Mouse (Mus musculus) inflammation-experienced regulatory T-cells, adult 6 months (primary cell): Measurements from ENCODE around the gene Gnas. TPM values are rescaled to one million over a fixed set of nuclear protein-coding genes. Genes with fewer than 3 reads are reported as not detected.

Experiments used
- ATAC-seq: one replicate; pipeline ENCODE4 v1.8.0; 2017
- polyA plus RNA-seq, 3 experiments: library from polyadenylated mRNA; unstranded; fragments of 100-300 nt; shearing (Covaris generic); gene quantifications; one replicate each; pipeline ENCODE4 v1.2.1; 2017

The Gnas gene
- 100 to 1,000 TPM; 121 to 127 (median 126) TPM for polyA plus RNA-seq

DNA sequence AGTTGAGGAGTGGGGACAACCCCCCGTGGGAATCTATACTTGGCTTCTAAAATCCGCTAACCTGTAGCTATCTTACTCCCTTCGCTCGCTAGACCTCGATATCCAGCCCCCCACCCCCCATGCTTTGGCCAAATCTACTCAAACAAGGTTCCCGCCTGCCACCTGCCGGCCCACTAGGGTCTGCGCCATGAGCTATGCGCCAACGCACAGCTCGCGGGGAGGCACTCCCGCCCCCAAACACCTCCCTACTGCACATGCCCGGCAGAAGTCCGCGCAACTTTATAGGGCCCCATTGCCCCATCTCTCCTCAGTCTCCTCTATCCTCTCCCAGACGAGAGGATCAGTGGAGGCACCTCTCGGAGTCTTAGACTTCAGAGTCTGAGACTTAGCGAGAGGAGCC lies at the start of gene Gnas:
Gnas (plus strand) TSS at position 310 of the 400 bp plus-strand sequence.
- no peak for ATAC-seq

DNA sequence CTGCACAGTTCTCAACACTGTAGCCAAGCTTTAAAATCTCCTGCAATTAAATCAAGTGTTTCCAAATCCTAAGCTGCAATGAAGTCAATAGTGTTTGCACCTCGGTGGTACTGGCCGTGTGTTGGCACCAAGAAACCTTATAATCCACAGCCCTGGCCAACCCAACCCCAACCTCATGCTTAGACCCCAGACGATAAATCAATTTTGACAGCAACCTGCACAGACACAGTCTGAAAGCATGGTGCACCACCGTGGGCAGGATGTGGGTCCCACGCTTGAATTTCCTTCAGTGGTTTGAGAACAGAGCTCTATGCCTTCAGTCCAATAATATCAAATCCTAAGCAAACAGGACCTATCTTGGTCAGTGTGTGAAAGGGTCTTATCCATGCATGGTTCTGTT lies 41.7 kb upstream of the Gnas start:
- no peak for ATAC-seq

DNA sequence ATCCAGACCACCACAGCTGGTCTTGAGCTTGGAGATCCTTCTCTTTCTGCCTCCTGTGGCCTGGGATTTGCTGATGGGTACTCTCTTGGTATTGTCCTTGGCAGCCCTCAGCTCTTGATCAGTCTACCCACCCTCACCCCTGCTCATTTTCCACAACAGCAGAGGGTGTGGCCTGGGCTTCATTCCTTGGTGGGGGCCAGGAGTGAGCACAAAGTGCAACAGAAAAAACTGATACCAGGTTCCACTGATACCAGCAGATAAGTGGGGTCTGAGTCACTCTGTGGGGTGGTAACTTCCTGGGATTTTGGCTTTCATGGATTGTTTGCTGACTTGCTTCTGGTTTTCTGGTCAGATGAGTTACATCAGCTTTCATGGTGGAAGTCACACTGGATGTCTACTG lies 32.2 kb upstream of the Gnas start:
- ATAC-seq = no peak

DNA sequence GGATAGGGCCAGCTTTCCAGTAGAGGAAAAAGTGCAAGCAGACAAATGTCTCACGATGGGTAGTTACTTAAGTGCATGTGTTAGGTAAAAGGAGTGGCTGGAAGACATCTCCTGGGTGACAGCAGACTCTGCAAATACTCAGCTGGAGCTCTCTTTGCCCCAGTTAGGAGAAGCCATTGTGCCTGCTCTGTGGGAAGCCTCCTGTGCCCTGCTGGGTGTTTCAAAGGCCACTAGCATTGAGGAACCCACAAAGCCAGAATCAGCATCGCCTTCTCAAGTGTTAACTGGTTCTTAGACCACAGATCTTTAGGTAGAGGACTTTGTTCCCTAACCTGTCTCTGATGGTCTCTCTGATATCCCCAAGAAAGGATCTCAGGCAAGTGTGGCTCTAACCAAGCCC lies 26.8 kb upstream of the Gnas start:
- no peak for ATAC-seq

DNA sequence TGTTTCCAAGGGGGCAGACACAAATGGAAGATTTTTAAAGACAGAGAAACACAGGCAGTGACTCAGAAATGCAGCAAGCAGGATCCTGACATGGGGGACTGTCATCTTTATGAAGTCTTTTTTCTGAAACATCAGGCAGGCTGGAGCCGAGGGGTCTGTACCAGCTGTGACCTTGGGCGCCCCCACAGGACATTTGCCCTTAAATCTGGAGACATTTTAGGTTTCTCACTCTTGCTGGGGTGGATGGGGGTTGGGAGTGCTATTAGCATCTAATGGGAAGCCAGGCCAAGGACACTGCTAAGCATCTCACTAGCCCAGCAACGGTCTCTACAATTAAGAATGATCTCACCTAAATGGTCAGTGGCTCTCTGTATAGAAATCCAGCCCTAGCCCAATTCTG lies 24.1 kb upstream of the Gnas start:
- ATAC-seq = no peak

DNA sequence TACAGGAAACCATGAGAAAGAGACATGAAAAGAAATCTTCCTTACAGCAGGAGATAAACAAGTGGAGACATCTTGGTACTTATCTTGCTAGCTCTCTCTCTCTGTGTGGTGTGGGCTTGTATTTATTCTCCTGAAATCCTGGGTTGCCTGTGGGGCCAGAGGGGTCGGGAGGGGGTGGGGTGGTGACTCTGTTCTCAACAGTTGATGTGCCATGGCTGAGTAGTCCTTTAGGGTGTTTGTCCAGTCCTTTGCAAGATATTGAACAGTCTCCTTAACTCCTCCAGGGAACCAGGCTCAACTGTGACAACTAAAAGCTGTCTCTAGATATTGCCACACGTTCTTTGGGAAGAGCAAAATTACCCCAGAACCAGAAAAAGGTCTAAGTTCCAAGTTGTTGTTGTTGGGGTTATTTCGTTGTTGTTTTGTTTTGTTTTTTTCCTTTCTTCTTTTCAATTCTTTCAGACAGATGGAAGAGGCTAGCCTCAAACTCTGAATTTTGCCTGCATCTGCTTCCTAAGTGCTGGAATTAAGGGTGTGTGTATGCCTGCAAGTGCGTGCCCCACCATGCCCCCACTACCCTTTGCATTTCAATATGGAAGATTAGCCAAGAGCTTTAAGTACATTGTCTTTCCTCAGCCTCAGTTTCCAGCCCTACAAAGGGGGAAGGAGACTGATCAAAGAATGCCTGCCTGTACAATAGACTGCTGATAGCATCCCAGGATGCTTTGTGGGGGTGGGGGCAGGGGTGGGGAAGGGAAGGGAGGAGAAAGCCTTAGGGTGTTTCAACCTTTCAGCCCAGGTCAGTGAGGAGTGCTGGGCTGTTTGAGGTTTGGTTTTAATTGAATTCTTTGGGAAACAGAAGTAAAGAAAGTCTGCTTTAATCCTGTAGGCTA lies 23.0 kb upstream of the Gnas start:
- no peak for ATAC-seq

DNA sequence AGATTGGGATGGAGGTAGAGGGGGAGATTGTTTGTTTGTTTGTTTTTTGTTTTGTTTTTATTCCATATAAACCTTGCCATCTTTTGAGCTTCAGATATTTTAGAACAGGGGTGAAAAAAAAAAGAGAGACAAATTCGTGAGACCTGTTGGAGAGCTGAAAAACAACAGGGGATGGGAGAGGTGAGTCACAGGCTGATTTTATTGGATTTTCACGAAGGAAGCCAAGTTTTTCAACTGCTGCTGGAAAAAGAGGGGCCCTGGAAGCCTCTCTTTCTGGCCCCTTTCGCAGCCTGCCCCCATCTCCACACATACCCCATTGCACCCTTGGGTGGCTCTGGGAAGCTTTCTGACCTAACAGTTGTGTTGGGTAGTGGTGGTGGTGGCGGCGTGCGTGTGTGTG lies 22.3 kb upstream of the Gnas start:
- no peak for ATAC-seq

DNA sequence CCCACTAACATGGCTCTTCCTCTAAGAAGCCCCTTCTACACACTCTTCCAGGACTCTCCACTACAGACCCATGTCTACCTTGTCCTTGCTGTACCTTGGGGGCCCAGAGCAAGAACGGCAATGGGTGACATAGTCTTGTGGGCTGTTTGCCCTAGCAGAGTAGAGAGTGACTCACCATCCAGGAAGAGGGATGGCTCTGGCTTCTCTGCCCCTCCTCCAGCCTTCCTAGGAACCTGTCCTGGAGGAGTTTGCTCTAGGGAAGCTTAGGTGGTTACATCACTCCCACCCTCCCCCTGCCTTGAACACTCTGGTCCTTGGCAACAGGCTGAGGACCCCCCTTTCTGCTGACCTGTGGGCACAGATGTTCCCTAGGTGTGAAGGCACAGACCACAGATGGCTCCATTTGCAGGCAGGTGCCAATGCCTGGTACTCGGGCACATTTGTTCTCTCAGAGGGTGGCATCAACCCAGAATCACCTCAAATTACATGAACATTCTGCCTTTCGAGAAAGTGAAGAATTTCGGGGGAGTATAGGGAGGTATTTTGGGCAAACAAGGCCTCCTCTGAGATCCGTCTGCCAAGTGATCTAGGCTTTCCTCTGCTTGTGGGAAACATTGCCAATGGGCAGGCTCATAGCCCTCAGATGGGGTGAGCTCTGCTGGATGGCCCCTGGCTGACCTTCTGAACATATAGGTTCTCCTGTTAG lies 20.9 kb upstream of the Gnas start:
- ATAC-seq = no peak

DNA sequence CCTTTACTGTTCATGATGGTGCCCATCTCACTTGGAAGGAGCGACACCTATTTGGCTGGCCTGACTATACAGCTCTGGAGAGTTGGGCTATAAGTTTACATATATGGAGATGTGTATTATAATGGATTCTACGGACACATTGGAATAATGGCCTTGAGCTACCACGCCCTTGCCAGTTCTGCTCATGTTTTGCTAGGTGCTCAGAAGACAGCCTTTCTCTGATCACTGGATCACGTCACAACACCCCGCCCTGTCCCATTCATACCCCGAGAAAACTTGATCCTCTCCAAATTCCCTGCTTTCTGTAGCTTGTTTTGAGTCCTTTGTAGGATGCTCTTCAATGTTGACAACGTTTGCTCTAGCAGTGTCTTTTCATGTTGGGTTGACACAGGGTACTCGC lies 19.9 kb upstream of the Gnas start:
- no peak for ATAC-seq

DNA sequence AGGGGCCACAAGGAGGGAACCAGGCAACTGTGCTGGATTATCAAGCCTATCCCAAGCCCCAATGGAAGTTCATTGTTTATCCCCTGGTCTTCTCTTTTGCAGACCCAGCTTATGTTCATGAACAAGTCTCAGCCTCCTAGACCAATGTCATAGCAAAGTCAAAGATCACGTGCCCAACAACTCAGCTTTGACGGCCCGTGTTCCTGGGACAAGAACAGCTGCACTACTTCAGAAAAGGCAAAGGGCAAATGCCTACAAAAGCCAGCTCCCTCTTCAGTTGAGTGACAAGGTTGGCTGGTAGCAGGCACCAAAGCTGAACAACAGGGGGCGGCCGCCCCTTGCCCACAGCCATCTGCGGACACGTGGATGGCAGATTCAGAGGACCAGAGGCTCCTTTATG lies 13.7 kb upstream of the Gnas start:
- no peak for ATAC-seq

DNA sequence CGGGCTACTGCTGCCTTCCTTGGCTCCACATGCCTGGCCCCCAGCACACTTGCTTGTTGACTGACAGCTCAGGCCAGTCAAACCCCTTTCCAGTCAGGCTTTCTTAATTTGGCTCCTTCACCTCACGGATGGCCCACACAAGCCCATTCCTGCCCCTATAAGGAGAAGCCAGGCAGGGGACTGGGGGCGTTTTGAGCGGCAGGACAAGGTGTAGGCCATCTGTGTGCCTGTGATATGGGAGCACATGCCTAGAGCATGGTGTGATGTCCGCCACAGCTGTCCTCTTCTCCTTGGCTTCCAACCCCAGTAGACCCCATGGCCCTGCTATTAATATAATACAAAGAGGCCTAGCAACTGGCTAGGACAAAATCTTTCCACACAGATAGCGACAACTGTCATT lies 12.7 kb upstream of the Gnas start:
- no peak for ATAC-seq

DNA sequence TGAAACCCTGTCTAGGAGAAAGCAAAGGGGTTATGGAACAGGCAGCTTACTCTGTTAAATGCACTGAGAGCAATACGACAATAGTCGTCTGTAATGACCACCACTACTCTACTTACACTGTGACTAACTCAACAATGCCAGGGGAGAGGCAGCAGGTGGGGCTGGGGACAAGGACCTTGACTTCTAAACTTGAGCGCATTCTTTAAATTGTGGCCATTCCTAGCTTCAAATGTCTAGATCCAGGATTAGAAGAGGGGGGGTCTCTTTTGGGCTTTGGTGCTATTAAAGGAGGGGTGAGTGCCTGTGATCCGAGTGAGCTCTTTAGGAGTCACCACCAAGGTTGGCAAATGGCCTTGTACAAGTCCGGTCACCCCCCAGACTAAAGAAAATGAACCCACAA lies 11.0 kb upstream of the Gnas start:
- no peak for ATAC-seq

DNA sequence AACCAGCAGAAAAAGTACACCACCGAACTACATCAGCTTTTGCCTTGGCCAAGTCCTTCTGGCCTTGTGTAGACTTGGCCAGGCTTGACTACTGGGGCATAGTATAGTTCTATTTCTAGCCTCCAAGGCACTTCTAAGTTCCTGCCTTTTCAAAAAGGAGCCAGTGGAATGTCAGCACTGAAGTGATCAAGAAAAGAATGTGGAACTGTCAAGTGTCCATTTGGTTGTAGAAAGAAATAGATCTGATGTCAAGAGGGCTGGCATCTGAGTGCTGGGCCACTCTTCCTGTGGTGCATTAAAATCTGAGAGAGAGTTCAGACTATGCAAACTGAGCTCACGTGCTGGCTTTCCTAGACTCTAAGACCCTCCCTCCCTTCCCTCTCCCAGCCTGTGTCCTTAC lies 10.2 kb upstream of the Gnas start:
- no peak for ATAC-seq

DNA sequence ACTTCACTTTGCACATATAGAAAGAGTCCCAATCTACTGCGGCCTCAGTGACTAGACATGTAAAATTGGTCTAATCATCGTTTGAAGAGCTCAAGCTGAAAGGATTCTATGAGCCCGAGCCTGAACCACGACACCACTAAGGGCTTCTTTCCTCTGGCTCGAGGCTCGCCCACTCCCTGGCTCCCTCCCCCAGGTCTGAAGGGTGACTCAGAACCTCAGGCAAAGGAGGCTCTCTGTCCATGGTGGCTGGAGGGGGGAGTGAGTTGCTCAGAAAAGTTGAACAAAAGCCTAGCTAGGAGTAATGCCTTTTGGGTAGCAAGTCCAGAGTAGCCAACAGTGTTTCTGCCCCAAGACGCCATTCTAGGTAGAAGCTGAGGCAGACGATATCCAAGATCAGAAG lies 4.3 kb upstream of the Gnas start:
- no peak for ATAC-seq

DNA sequence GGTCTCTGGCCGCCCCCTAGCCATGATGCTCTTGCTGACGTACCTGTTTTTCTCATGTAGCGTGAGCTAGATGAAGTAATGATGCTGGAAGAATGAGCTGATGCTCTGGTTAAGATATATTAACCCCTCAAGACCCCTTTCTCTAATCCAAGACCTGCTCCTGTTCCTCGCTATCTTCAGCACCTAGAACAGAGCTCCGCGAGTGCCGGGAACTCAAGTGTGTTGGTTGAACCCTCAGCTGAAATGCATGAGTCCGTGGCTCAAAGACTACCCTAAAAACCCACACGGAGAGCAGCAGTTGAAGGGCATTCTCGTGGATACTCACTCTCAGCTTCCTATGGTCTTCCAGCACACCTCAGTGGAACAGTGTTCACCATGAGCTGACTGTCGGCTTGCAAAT lies 779 bp upstream of the Gnas start:
- ATAC-seq = no peak

DNA sequence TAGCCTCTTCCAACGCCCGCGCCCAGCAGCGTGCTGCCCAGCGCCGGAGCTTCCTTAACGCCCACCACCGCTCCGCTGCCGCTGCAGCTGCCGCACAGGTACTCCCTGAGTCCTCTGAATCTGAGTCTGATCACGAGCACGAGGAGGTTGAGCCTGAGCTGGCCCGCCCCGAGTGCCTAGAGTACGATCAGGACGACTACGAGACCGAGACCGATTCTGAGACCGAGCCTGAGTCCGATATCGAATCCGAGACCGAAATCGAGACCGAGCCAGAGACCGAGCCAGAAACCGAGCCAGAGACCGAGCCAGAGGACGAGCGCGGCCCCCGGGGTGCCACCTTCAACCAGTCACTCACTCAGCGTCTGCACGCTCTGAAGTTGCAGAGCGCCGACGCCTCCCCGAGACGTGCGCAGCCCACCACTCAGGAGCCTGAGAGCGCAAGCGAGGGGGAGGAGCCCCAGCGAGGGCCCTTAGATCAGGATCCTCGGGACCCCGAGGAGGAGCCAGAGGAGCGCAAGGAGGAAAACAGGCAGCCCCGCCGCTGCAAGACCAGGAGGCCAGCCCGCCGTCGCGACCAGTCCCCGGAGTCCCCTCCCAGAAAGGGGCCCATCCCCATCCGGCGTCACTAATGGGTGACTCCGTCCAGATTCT lies 812 bp downstream of the Gnas start:
- no peak for ATAC-seq

DNA sequence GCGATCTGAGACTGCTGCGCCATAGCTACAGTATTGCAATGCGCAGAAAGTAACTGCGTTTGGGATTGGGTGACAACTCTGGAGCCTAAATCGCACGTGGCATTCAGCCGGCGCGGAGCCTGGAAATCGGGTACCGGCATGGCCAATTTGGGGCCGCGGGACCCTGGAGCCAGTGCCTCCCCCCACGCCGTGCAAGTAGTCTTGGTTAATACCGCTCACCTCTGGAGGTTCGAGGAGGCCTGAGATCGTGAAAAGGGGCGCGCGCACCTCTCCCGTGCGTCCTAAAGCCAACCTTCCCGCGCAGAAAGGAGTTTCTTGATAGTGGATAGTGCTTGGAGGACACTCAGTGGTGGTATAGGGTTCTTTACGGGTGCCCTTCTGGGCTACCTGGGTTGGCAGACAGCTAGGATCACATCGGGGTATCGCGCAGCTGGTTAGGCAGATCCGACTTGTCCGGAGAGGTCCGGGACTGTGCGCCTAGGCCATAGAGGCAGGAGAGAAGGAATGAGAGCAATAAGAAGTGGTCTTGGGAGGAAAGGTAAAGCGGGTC lies 1.9 kb downstream of the Gnas start:
- ATAC-seq = no peak

DNA sequence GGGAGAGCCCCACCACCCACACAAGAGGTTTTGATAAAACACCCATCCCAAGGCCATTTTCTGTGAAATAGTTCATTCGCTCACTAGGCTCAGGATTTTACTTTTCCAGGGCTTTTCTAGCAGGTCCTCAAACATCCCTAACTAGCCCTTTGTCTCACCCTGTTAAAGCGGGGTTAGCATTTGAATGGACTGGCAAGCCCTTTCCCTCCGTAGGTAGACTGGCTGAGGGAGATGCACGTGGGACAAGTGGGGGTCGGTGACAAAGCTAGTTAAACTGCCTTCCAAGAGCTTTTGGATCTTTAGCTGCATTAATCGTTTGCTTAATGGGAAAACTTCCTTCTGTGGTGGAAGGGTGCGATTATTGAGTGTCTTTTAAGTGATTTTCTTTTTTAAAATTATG lies 3.8 kb downstream of the Gnas start:
- no peak for ATAC-seq

DNA sequence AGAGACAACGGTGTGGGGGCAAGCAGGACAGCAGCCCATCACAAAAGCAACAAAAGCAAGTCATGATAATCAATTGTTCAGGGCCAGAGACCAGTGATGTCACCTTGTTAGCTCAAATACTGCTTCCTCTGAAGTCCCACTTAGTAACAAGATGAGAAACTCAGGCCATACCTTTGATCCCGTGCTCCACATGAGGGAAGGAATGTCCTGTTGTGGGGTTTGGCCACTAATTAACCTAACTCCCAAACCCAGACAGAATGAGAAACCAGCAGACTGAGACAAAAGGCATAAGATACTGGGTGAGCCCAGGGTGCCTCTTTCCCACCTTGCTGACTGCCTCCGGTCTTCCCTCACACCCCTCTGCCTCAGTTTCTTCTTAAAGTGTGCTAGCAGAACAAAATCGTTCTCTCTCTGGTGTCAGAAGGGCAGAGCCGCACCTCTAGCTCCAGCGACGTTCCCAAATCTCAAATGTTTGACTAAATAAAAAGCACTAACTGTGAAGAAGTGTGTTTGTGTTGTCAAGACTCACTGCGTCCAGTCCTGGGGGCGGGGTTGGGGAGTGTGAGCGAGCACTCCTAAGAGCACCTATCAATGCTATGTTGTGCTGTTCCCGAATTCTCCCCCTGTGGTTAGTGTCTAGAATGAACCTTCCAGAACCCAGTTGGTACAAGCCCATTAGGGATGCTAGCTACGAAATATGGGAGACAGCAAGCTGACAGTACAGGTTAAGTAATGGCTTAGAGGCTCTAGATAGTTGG lies 4.7 kb downstream of the Gnas start:
- no peak for ATAC-seq

DNA sequence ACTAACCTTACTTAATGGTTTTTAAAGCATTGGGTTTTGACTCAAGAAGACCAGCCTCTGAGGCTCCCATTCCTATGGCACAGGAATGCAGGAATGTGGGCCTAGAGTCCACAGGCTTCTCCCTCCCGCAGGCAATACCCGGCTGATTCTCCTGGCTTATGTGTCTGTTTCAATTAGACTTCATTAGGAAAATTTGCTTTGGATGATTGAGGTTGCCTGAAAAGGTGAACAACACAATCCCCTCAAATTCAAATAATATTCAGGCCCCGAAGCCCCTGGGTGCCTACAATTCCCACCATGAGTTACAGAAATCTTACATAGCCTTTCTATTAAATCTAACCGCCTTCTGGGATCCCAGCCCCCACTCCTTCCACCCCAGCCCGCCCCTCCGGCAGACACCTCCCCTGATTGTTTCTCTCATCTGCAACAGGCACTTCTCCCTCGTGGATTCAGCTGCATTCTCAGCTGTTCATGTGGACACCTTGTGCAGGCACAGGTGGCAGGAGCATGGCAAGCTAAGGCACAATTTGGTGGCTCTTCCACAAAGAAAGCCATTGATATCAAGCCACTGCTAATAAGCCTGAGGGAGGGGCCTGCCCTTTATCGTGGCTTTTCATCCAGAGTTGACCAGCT lies 7.0 kb downstream of the Gnas start:
- no peak for ATAC-seq

DNA sequence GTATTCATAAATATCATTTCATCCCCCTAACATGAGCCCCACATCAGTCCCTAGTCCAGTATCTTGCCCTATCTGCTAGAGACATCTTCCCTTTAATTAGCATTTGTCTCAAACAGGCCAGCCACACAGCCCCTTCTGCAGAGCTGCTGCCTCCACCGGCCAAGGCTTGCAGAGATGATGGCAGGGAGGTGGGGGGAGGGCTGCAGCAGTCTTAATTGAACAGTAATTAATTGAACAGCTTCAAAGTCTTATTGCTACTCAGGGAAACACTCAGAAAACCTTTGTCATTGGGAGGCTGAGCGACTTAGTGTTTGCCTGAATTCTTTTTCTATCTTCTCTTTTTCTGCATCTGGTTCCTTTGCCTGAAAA lies 7.5 kb downstream of the Gnas start:
- ATAC-seq = no peak

DNA sequence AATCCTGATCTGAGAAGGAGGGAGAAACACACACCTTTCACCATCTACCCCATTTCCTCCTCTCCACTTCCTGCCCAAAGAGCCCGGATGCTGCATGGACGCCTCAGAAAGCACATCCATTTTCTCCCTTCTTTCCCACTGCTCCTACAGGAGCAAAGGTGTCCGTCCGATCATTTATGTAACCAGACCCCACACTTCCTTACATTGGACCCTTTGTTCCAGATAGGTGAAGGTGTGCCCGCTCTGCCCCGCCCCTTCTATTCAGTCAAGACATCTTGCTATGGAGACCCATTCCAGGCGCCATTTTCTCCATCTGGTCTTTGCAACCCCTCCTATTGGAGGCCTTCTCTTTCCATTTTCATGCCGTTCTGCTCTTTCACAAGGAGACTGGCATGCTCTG lies 10.3 kb downstream of the Gnas start:
- no peak for ATAC-seq
